Mouse (Mus musculus) testis, postnatal 10 days (tissue): Measurements from ENCODE around the gene Reg3a.
"Not testable (repeated sequence)": the region's sequence is repeated elsewhere in the genome, so short reads cannot be mapped to it uniquely, and the experiment has no call there.

Source experiments
- DNase-seq: peaks from one replicate; pipeline ENCODE4 v3.0.0; 2021; ENCODE audit warnings: low spot score

Gene Reg3a

GRCm38 (mm10) chr6:78380409-78380808 is at the start of gene Reg3a:
Gene Reg3a, plus strand, starts transcription at chr6:78380709.
- no peak for DNase-seq

- DNase-seq, result no peak
These were observed 48.5 kb upstream of the Reg3a start for GRCm38 (mm10) chr6:78331919-78332569.

- DNase-seq, result no peak
These were observed 40.2 kb upstream of the Reg3a start for GRCm38 (mm10) chr6:78340296-78340695.

GRCm38 (mm10) chr6:78341689-78342088 is 38.8 kb upstream of the Reg3a start:
- DNase-seq, result no peak

- no peak for DNase-seq
These were observed 18.4 kb upstream of the Reg3a start for GRCm38 (mm10) chr6:78361971-78362563.

GRCm38 (mm10) chr6:78370357-78370756 is 10.2 kb upstream of the Reg3a start, which contains the start of gene Reg3b:
Gene Reg3b, plus strand, starts transcription at chr6:78370657.
- DNase-seq, result no peak

GRCm38 (mm10) chr6:78378765-78379164 is 1.7 kb upstream of the Reg3a start, which contains the start of gene Reg3d:
Gene Reg3d, minus strand, starts transcription at chr6:78378865.
- DNase-seq, result no peak

- no peak for DNase-seq
These were observed 5.1 kb downstream of the Reg3a start for GRCm38 (mm10) chr6:78385609-78386008.

GRCm38 (mm10) chr6:78395323-78395722 is 14.8 kb downstream of the Reg3a start, which contains the start of gene Reg2:
Gene Reg2, plus strand, starts transcription at chr6:78395623.
- DNase-seq, result not testable (repeated sequence)

GRCm38 (mm10) chr6:78422411-78422810 is 41.9 kb downstream of the Reg3a start, which contains the start of gene Reg1:
Gene Reg1, plus strand, starts transcription at chr6:78422711.
- DNase-seq, result not testable (repeated sequence)

- DNase-seq, result no peak
These were observed 45.0 kb downstream of the Reg3a start for GRCm38 (mm10) chr6:78425497-78425896.
